Mouse (Mus musculus): Measurements from ENCODE around the gene Aadacl3. TPM values are rescaled to one million over a fixed set of nuclear protein-coding genes. Genes with fewer than 3 reads are reported as not detected.

The Aadacl3 gene
- polyA plus RNA-seq, 1 experiment from 2014 or later, result not detected

Other genes starting within 250 kb of the Aadacl3 start
- not detected in 2 replicates for gene Pramel5, start 183.3 kb downstream of the Aadacl3 start, polyA plus RNA-seq (2015; fragmentation: Nextera tagmentation; extraction: Ambion mirVana)
- gene Gm13128, start 133.5 kb downstream of the Aadacl3 start, polyA plus RNA-seq (2015; fragmentation: Nextera tagmentation; extraction: Ambion mirVana), result not detected in 2 replicates
- not detected in 2 replicates for gene Gm13119, start 105.8 kb downstream of the Aadacl3 start, polyA plus RNA-seq (2015; fragmentation: Nextera tagmentation; extraction: Ambion mirVana)
- not detected in 2 replicates for gene Pramef20, start 85.8 kb downstream of the Aadacl3 start, polyA plus RNA-seq (2015; fragmentation: Nextera tagmentation; extraction: Ambion mirVana)
- 0.05 TPM in 1 of 2 replicates, not detected in the other for gene Pramef12, start 55.3 kb downstream of the Aadacl3 start, polyA plus RNA-seq (2015; fragmentation: Nextera tagmentation; extraction: Ambion mirVana)
- not detected in 2 replicates for gene 1700012P22Rik, start 25.0 kb downstream of the Aadacl3 start, polyA plus RNA-seq (2015; fragmentation: Nextera tagmentation; extraction: Ambion mirVana)
- gene Gm9944, start 10.4 kb downstream of the Aadacl3 start, polyA plus RNA-seq (2015; fragmentation: Nextera tagmentation; extraction: Ambion mirVana), result not detected in 2 replicates
- not detected in 2 replicates for gene 9430007A20Rik, start 56.1 kb upstream of the Aadacl3 start, polyA plus RNA-seq (2015; fragmentation: Nextera tagmentation; extraction: Ambion mirVana)
- not detected in 2 replicates for gene Gm13124, start 101.4 kb upstream of the Aadacl3 start, polyA plus RNA-seq (2015; fragmentation: Nextera tagmentation; extraction: Ambion mirVana)
- not detected in 2 replicates for gene Aadacl4, start 150.0 kb upstream of the Aadacl3 start, polyA plus RNA-seq (2015; fragmentation: Nextera tagmentation; extraction: Ambion mirVana)
- gene Gm436, start 222.6 kb upstream of the Aadacl3 start, polyA plus RNA-seq (2015; fragmentation: Nextera tagmentation; extraction: Ambion mirVana), result not detected in 2 replicates